Mouse (Mus musculus): ENCODE data around the gene Col4a1.

Col4a1 gene

DNA sequence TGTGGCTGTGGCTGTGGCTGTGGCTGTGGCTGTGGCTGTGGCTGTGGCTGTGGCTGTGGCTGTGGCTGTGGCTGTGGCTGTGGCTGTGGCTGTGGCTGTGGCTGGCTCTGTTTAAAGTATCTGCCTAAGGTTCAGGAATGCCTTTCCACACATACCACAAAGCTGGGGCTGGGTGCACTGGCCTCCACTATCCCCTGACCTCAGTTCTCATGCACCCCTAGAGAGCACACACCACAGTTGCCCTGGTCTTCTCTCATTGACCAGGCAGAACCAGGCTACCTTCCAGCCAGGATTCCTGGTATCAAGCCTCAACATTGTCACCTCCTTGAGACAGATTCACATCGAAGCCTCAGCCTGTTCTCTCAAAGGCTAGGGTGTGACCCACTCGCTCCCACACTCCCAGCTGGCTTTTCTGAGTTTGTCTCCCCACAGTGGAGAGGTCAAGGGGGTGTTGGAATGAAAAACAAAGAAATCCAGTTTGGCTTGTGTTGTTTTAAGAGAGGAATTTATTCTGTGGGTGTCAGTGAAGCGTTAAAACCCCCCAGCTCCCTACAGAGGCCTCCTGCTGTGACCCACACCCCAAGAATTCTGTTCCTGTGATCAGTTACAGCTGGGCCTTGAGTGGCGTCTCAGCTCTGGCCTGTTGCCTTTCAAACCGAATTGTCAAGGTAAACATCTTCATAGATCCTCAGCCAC lies 15.2 kb upstream of the Col4a1 start:
- DNase-seq: no peak

DNA sequence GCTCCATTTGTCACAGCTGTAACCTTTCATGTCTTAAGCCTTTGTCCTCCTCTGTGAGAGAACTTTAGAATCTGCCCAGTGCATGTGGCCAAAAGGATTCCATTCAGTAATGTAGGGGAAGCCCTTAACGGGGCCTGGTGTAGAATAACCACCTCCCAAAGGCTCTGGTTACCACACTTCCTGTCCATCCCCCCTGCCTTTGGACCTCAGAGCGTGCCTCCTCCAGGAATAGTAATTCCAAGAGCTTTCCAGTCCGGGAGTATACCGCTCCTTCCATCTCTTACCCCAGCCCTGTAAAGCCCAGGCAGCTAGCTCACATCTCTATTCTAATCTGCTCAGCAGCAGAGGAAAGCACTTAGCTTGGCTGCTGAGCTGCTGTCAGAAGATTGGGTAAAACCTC lies 14.7 kb upstream of the Col4a1 start:
- DNase-seq: no peak

DNA sequence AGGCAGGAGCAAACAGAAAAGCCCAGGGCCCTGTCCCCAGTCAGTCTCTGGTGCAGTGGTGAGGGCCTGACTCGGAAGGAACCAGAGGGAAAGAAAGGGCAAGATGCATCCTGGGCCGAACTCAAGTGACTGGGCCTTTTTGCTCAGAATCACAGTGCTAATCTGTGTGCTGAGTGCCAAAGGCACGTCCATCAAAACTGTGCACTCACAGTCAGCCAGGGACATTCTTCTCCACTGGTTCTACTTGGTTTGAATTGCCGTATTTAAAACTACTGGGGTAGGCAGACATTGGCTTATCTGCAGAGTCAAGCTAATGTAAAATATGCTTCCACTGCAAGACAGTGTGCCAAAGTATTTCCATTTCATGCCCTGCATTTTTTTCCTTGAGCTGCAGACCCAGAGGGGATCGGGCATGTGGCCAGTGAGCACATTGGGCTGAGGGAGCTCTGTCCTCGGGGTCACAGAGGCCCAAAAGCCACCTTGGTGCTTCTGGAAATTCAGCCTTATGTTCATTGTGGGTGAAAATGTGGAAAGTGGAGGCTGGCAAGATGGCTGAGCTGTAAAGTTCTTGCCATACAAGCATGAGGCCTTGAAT lies 12.3 kb upstream of the Col4a1 start:
- DNase-seq: peak; percentile 30

DNA sequence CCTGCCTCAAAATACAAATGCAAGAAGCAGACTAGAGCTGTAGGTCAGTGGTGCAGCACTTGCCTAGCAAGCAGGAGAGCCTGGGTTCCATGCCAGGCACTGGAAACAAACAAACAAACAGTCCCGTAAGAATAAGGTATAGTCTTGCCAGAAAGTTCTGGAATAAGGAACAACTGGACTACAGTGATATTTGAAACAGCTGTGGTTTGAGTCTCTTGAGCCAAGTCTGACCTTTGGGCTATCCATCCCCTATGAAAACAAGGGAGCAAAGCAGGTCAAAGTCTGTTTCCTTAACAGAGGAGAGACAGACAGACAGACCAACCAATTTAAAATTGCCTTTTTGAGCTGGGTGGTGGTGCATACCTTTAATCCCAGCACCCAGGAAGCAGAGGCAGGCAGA lies 11.1 kb upstream of the Col4a1 start:
- no peak for DNase-seq

DNA sequence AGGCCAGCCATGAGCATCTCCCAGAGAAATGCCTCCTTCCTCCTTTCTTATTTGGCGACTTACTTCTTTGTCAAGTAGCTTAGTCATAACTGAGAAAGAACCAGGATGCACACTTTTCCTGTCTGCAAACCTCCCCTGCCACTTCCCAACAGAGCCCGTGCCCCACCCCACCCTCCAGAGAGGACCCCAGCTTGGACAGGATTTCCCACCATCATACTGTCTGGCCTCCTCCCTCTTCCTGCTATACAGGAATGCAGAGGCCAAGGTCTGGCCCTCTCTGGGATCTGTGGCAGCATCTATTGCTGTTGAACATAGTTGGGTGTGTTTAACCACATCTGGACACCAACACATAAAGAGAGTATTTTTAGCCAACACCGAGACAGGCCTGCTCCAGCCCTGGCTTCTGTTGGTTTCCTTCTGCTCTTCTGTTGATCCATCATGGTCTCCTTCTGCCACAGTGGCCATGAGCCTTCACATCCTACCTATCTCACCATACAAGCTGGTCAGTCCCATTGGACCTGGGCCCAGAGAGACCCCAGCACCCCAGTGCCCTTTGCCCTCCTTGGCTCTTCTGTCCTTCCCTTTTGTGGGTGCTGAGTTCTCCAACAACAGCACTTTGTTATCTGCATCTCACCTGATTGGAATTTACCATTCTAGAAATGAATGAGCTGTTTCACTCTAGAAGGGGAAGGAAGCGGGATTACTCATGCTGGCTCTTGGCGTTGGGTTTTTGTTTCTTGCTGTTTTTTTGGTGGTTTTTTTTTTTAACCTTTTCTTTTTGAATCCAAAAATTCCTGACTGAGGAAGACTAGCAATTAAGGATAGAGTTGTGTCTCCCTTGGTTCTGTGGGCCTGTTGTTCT lies 10.3 kb upstream of the Col4a1 start:
- DNase-seq: peak; percentile 59

DNA sequence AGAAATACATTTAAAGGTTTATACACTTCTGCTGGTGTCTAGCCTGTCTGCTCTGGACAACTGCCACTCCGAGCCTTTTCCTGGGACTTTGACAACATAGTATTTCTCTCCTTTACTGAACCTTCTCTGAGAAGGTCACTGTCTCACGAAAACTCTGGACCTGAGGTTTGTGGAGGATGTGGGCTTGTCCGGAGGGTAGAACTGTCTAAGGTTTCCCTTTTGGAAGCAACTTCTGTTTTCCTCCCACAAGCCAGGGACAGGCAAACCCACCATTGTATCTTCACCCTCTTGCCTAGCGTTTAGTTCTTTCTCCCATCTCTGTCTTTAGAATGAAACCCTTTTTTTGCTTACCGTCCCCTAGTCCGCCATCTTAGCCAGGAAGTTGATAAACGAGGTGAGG lies 9.2 kb upstream of the Col4a1 start:
- DNase-seq: no peak

DNA sequence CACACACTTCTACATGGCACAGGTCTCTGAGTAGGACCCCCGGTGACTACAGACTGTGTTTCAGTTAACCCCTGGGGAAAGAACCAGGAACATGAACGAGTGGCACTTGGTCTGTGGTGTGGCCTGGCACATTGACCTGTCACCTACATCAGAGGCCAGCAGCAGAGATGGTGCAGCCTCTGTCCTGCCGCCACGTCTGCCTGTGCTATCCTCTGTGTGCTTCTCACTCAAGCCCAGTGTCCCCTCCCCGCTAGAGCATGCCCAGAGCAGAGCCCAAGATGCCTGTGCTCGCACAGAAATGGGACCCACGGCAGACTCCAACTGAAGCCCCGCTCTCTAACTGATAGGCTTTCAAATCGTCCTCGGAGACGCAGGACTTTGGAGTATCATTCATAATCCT lies 6.8 kb upstream of the Col4a1 start:
- DNase-seq: no peak

DNA sequence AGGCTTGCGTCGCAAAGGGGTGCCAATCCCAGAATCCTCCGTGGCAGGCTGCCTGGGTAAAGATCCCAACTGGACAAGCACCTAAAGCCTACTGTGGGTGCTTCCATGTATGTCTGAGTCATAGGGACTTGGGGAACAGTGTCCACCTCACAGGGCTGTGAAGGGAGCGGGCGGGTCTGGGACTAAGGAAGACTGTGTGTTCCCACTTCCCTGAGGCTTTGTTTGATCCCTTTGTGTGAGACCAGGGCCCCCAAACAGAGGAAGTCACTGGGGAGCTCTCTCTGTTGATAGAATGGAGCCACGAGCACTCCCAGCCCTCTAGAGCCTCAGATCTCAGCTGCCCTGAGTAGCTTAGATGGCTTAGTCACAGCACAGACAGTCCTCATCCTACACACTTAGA lies 3.5 kb upstream of the Col4a1 start:
- DNase-seq: peak; percentile 65

DNA sequence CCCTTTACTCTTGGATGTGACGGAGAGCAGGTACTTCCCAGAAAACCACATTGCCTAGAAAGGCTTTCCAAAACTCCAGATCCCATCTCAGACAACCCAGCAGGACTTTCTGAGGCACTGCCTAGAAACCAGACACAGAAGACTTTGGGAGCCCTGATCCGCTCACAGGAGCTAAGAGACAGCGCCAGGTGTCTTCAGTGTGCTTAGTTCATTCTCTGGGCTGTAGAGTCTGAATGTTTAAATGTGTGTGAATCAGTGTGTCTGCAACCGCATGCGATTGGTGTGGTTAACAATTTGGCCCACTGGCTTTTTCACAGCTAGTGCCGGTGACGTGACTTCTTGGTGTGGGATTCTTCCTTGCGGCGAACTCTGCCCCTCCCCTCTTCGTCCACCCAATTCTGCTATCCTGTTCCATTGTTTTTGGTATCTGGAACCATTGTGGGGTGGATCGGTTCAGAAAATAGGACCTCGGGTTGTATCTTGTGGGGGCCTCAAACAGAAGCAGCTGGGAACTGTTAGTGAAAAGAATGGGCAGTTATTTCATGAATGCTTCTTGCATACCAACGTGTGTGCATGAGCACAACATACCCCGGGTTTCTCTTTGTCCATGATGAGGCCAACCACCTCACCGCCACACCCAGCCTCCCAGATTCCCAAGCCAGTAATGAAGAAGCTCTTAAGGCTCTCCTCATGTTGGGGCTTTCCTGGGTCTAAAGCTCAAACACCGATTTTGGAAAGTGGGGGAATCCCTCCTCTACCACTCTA lies 2.7 kb upstream of the Col4a1 start:
- no peak for DNase-seq

DNA sequence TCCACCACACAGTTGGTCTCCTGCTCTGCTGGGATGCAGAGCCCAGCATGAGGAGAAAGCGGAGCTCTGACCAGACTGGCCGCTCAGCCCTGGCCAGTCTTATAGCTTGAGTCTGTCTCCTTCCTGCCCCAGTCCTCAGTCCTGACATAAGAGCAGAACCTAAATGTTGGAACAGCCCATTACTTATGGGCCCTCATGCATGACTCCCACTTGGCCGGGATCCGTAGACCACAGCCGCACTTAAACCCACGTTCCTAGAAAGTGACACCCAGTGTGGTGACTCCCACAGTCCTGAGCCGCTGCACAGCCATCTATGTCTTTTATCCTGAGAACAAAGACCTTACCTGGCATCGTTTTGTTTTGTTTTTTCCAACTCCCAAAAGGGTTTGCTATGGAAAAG lies 2.0 kb upstream of the Col4a1 start:
- DNase-seq: no peak

DNA sequence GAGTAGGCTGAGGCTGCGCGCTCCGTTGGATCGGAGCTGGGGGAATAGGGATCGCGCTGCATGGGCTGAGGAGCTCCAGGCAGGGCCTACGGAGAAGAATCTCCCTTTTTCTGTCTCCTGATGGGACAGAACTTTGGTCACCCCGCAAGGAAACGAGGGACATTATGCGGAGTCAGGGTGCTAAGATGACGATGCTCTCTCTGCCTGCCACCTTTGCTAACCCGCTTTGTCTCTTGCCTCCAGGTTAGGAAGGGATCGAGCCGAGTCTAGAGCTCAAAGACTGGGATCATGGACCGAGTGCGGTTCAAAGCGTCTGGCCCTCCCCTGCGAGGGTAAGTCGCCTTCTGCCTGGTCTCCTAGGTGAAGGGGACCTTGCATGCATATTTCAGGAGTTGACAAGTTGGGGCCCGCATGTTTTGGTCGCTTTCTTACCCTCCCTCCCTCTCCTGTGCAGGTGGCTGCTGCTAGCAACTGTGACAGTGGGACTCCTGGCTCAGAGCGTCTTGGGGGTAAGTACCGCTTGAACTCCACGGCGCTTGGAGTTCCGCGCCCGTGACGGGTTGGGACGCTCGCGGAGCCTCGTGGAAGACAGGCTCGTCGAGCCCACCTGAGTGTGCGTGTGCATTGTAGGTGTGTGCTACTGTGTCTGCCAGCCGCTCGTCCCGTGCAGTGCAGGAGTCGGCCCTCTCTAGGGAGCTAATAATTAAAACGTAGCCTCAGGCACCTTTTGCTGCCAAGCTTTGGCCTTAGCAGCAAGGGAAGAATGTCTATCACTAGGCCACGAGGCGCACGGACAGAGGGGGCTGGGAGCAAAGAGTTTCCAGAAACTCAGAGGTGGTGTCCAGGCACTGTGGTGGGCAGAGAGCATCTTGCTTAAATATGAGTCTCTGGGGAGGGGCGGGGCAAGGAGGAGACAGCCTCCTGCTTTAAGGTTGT lies 818 bp upstream of the Col4a1 start:
- peak; percentile 69 for DNase-seq

DNA sequence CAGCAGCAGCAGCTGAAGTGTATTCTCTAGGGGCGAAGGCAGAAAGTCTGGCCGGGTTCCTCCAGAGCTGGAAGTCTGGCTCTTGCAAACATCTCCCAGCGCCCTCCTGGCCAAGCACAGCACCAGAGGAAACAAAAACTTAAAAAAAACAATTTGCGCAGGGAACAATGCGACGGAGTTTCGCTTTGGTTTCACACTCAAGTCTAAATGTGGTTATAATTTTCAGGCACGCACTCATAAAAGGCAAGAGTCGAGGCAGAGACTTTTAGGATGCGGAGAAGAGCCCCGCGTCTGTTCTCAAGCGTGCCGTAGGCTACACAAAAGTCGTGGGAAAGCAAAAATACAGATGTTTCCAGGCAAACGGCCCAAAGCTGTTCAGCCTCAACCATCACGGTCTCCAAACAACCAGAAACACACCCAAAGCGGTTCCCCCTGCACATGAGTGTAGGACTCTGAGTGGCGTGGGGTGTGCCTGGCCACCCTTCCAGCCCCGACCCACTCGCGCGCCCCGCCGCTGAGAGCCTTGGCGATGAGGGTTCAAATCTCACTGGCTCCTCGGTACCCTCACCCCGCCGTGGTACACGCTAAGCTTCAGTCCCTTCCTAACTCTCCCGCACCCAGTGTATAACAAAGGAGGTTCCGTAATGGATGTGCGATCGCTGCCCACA lies 811 bp downstream of the Col4a1 start:
- DNase-seq: peak; percentile 76

DNA sequence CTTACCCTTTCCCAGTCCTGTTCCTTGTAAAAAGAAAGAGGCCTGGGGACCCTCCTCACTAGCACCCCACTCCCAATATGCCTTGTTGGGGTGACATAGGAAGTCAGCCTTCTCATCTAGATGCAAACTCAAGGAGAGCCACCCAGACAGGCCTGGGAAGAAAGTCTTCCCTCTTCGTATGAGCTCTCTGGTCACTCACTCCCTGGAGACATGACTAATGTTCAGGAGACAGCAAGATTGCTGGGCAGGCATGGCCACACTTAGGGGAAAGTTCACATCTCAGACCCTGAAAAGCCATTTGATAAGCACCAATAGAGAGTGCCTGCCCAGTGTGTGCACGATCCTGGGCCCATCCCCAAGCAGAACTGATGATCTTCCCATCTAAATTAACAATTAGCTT lies 2.6 kb downstream of the Col4a1 start:
- DNase-seq: no peak

DNA sequence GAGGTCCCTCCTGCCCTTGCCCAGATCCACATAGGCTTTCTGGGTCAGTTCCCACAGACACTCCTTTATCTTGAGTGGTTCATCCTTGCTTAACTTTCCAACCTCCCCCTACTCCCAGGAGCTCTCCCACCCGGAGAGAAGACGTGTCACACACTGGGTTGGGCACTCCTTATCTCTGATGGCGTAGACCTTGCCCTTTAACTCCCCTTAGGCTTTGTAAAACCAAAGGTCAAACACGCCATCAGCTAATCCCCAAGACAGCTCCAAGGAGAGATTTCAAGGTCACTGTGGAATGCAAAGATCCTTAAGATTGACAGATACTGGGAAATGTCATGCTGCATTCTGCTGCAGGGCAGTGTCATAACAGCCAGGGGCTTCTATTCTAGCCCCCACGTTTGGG lies 3.4 kb downstream of the Col4a1 start:
- DNase-seq: no peak

DNA sequence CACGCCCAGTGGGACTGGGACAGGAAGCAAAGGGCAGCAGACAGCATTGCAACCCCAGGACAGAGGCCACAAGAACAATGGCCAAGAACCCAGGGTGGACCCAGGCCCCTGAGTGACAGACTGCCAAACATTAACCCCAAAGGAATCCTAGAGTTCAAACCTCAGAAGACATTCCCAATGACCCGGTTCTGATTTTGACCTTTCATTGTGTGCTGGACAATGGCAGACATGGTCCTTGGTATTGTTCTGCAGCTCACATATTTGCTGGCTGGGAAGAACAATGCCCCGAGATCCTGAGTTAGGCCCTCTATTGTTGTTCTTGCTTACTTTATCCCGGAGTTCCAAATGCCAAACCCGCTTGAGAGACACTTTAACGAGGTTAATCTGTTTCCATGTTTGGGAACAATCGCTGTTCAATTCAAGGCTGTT lies 4.0 kb downstream of the Col4a1 start:
- no peak for DNase-seq

DNA sequence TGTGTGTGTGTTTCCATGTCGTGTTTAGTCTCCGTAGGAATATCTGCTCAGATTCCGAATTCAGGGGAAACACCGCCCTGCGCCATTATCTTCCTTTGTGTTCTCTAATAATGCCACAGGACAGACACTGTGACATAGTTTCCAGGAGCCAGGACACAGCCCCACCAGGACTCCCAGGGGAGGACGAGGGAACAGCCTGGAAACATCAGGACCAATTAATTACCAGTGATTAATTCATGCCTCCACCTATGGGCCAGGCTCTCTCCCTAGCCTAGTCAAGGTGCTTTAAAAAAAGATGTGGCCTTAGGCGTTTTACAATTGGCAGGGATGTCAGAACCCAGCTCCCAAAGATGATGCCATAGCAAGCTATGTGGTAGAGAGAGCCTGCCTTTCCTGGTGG lies 5.2 kb downstream of the Col4a1 start:
- DNase-seq: no peak

DNA sequence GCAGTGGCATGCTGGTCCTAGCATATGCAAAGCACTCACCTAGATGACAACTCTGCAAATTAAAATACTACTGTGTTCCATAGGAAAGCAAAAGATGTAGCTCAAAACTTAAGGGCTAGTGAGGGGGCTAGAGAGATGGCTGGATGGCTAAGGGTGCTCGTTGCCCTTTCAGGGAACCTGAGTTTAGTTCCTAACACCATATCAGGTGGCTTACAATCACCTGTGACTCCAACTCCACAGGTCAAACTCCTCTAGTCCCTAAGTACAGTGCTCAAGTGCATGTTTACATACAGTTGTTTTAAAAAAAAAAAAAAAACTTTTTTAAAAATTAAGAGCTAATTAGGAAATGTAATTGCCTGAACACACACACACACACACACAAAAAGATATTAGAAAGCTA lies 7.1 kb downstream of the Col4a1 start:
- no peak for DNase-seq

DNA sequence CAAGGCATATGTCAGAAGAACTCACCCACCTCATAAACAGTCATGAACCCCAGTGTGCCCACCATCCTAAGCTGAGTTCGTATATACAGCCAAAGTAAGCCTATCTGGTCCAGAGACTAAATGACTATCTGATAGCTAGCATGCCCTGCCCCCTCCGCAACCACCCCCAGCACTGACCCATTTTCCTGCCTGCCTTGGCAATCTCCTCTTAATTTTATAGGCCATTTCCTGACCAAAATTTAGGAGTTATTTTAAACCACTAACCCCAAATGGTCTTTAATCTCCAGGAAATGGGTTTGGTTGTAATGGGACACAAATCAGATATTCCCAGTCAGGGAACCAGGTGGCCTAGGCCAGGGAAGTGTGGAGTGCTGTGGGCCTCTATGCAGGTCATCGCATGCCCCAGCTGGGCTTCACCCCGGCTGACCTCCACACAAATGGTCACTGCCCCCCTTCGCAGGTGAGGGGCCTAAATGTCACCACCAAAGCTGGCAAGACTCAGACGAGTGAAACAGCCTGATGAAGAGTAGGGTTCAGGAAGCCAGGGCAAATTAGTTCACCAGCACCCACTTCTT lies 8.5 kb downstream of the Col4a1 start:
- no peak for DNase-seq

DNA sequence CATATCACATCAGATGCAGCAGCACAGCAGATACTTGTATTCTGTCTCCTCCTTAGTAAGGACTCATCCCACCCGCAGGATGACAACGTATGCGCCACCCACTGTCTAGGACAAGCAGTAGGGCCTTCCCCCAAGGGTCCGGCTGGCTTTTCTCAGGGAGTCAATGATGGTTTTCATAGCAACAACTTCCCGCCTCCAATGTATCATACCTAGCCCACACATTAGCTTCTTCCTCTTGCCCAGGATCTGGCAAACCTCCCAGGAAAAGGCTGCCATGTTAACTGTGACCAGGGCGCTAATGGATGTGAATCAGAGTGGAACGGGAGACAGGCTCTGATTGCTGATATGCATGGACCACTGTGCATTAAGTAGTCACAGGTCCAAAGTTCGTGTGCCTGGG lies 12.2 kb downstream of the Col4a1 start:
- no peak for DNase-seq

DNA sequence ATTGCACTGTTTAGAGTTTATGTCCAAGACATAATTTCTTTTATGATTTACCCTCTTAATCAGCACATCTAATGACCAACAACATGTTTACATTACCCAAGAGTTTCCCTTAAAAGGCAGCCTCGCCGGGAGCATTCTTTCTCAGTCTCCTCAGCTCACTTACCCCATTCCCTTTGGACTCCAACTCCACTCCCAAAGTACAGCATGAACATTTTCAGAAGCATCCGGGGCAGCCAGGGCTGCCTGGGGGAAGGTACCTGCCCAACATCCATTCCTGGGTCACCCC lies 13.4 kb downstream of the Col4a1 start:
- no peak for DNase-seq

DNA sequence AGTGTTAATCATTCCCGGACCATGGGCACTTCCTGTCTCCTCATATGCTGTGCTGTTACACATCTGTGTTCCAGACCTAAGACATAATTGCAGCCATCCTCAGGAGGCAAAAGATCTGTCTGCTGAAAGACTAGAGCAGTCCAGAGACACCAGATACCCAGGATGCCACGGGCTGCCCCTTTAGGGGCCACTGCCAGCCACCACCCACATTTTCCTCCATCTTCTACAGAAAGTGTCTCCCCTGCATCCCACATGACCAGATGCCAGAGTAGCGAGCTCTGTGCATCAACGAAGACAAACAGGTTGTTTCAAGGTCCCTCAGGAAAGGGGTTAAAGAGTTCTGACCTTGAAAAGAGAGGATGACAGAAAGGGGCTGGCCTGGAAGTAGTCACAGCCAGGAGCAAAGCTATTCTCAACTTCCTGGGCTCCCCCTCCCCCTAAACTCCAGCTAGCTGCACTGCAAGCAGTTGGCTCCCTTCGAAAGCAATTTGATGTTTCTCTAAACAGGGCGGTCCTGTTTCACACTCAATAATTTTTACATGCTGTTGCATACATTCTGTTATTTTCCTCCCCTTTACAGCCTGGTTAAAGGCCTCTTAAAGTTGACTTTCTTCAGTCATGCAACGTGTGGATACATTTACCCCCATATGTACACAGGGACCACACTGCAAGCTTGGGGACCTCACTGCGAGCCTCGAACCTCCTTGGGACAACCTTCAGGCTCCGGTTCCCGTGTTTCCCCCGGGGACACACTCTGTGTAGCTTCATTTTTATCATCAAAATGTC lies 13.9 kb downstream of the Col4a1 start:
- DNase-seq: no peak
